Mouse (Mus musculus): Measurements from ENCODE around the gene Rpp40.

DNA sequence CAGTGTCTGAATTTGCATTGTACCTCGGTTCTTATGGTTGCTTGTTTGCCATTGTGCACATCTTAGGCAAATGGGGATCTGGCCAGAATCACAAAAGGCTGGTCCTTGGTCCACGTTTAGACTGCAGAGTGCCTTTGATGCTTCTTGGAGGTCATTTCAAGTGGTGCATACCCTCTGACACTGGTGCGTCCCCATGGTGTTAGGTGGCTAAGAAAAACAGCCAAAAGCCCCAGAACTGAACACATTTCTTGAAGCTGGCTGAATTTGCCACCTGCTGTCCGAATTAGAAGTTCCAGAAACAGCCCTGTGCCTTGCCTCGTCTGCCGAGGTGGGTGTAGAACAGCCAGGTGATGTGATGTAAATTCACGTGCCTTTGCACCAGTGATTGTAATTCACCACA, 48.7 kb downstream of the Rpp40 start:
- TF ChIP-seq POLR2A (IDR thresholded peaks at IDR 0.05; ENCODE audit: insufficient read depth, low read length) (no peak), CTCF (IDR thresholded peaks at IDR 0.05; ENCODE audit: low read depth, low read length) (no peak)
